Mouse (Mus musculus): ENCODE results near the gene Zfp128.

DNA sequence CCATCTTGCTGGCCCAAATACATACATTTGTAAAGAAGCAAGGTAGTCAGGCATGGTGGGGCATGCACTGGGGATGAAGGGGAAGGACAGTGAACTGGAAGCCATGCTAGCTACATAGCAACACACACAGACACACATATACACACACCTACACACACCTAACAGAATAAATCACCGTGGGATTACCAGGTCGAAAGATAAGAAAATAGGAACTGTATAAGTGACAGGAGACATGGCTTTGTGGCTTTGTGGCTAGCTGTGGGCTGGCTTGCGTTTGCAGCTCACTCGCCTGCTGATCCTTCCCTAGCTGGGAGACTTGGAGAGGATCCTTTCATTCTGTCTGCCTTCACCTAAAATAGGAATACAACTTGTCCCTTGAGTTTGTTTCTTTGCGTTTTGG lies 20.5 kb downstream of the Zfp128 start:
- TF ChIP-seq CTCF (IDR thresholded peaks at IDR 0.05; ENCODE audit: low read depth) (no peak), EP300 (optimal IDR thresholded peaks at IDR 0.05) (no peak)

Measured in stomach, postnatal 0 days (tissue).